Mouse (Mus musculus) midbrain, postnatal 0 days (tissue): ENCODE data around the gene Sorcs1. TPM values are rescaled to one million over a fixed set of nuclear protein-coding genes. Genes with fewer than 3 reads are reported as not detected.

Experiments used
- ATAC-seq: fragments of 200-750 bp; cut with Nextera tagmentation; 2 replicates; pipeline ENCODE4 v1.8.0; 2017; ENCODE audit warnings: moderate number of reproducible peaks, mild to moderate bottlenecking, moderate TSS enrichment, moderate library complexity; ENCODE audit not compliant: low FRiP score
- DNase-seq: peaks from one replicate; pipeline ENCODE4 v3.0.0-alpha.2; 2015; ENCODE audit warnings: low spot score
- H3K27ac ChIP-seq: fragments of 300-500 bp; sonication (generic); 2 replicates; pipeline ENCODE4 v1.5.1; 2014; ENCODE audit warnings: low read depth, mild to moderate bottlenecking, low read length, mixed read lengths
- H3K27me3 ChIP-seq: fragments of 300-500 bp; sonication (generic); 2 replicates; pipeline ENCODE4 v1.6.1; 2014; ENCODE audit warnings: low read length, control low read depth, mixed read lengths; ENCODE audit not compliant: insufficient read depth
- H3K36me3 ChIP-seq: fragments of 300-500 bp; sonication (generic); 2 replicates; pipeline ENCODE4 v1.6.1; 2014; ENCODE audit warnings: low read length, control low read depth, mixed read lengths; ENCODE audit not compliant: insufficient read depth
- H3K4me1 ChIP-seq: fragments of 300-500 bp; sonication (generic); 2 replicates; pipeline ENCODE4 v1.6.1; 2014; ENCODE audit warnings: mild to moderate bottlenecking, control low read depth, antibody characterized with exemption, low read length, mixed read lengths; ENCODE audit not compliant: insufficient read depth
- H3K4me2 ChIP-seq: fragments of 300-500 bp; sonication (generic); 2 replicates; pipeline ENCODE4 v1.6.1; 2014; ENCODE audit warnings: low read depth, mild to moderate bottlenecking, low read length, mixed read lengths; ENCODE audit not compliant: poor library complexity, severe bottlenecking
- H3K4me3 ChIP-seq: fragments of 300-500 bp; sonication (generic); 2 replicates; pipeline ENCODE4 v1.5.1; 2014; ENCODE audit warnings: low read depth, mild to moderate bottlenecking, low read length, moderate library complexity
- H3K9ac ChIP-seq: fragments of 300-500 bp; sonication (generic); replicated peaks from 2 replicates; pipeline ENCODE4 v1.6.1; 2014; ENCODE audit warnings: mild to moderate bottlenecking, low read length, moderate library complexity, mixed read lengths; ENCODE audit not compliant: poor library complexity, severe bottlenecking
- H3K9me3 ChIP-seq: fragments of 300-500 bp; sonication (generic); 2 replicates; pipeline ENCODE4 v1.6.1; 2016; ENCODE audit warnings: low read length, control low read depth
- CTCF ChIP-seq: IDR thresholded peaks from 2 replicates; pipeline ENCODE4 v1.5.1; 2016; ENCODE audit warnings: antibody characterized with exemption, mild to moderate bottlenecking
- WGBS: fragments of 180-500 bp; shearing (Covaris S2); extraction: QIAGEN DNeasy Blood & Tissue Kit; methylation state at CpG from one replicate; pipeline ENCODE4 v1.1.7; 2014; 5-methylcytosine and 5-hydroxymethylcytosine counted together
- polyA plus RNA-seq: library from polyadenylated mRNA; unstranded; fragments of >200 nt; fragmentation: Nextera tagmentation; extraction: Ambion mirVana; gene quantifications from 2 replicates; pipeline ENCODE4 v1.2.1, GENCODE M21; 2015
- total RNA-seq: library from RNA; depleted of rRNA; stranded (reverse); fragments of >200 nt; gene quantifications from 2 replicates; pipeline ENCODE4 v1.2.3, GENCODE M21; 2014

The Sorcs1 gene
- total and polyA plus RNA-seq, 2 experiments from 2014 or later = 15.0 to 29.2 TPM

DNA sequence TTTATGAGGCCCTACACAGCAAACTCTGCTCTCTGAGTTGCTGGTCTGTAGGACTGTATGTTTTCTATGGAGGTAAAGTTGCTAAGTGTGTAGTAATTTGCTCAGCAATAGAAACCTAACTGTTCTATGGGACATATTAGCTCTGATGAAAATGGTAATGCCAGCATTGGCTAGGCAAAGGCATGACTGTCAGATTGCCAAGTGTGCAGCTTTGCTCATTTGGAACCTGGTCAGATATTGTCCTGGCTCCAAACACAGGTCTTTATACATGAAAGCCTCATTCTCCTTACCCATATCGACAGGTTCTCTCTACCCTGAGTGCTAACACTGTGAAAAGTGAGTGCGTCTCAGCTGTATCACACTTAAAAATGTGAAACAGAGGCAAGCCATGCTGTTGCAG is 280.1 kb downstream of the Sorcs1 start:
- Histone ChIP-seq H3K27me3 (no peaks in the 10 kb centered on the region), H3K4me3 (no peak overlapping the region), H3K9ac (no peak overlapping the region), H3K36me3 (no peaks in the 10 kb centered on the region), H3K9me3 (no peaks in the 10 kb centered on the region), H3K27ac (no peak overlapping the region), H3K4me2 (no peak overlapping the region), H3K4me1 (no peaks in the 10 kb centered on the region)
- WGBS = 74% methylated on average over 2 of the region's 2 CpGs
- TF ChIP-seq CTCF = no peak
- no peak for ATAC-seq
- peak; percentile 44 for DNase-seq

DNA sequence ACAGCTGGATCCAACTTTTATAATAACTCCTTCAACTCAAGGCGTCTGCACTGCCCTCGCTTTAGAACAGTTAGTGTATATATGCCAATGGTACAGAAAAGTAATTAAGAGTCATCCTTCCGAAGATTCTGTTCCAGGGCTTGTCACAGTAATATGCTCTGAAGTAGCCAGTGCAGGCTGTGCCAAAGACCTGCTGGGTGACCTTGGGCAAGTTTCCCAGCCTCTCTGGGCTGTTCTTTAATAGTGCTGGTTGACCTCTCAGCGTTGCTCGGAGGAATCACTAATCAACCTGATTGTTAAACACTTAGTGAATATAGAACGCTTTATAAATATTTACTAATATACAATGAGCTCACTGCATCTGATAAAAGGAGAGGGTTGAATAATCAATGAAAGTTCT is 282.7 kb downstream of the Sorcs1 start:
- no peak overlapping the region for H3K4me2 ChIP-seq
- ATAC-seq (no peak), DNase-seq (peak; percentile 27)
- H3K9me3 ChIP-seq = no peaks in the 10 kb centered on the region
- H3K4me1 ChIP-seq = no peaks in the 10 kb centered on the region
- TF ChIP-seq CTCF = no peak
- no peaks in the 10 kb centered on the region for H3K27me3 ChIP-seq
- no peak overlapping the region for H3K27ac ChIP-seq
- no peak overlapping the region for H3K9ac ChIP-seq
- no peaks in the 10 kb centered on the region for H3K36me3 ChIP-seq
- 86% methylated on average over 6 of the region's 6 CpGs for WGBS
- no peak overlapping the region for H3K4me3 ChIP-seq

DNA sequence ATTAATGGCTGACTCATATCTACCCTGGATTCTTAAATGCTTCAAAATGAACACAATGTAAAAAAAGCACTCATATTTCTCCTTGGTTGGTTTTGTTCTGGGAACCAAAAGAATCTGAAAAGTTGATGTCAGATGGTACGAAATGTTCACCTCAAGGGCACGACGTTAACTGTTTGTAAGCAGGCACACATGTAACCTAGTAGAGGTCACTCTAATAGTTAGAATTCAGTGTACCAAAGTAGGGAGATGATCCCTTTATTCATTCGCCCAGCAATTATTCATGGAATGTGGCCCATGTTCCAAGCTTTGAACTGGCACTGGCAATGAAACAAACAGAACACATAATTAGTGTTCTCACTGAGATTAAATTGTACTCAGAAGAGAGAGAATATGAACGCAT is 284.3 kb downstream of the Sorcs1 start:
- DNase-seq = no peak
- Histone ChIP-seq H3K4me3 (no peak overlapping the region), H3K9ac (no peak overlapping the region), H3K36me3 (no peaks in the 10 kb centered on the region), H3K9me3 (no peaks in the 10 kb centered on the region), H3K4me2 (no peak overlapping the region), H3K27me3 (no peaks in the 10 kb centered on the region), H3K27ac (no peak overlapping the region), H3K4me1 (no peaks in the 10 kb centered on the region)
- no peak for ATAC-seq
- no peak for TF ChIP-seq CTCF
- WGBS = 78% methylated on average over 5 of the region's 5 CpGs

- H3K4me2 ChIP-seq = no peak overlapping the region
- no peak for TF ChIP-seq CTCF
- no peak for DNase-seq
- WGBS = 64% methylated on average over 9 of the region's 9 CpGs
- peaks cover 5% of the 10 kb centered on the region for H3K9me3 ChIP-seq
- H3K9ac ChIP-seq = no peak overlapping the region
- no peak overlapping the region for H3K4me3 ChIP-seq
- no peak overlapping the region for H3K27ac ChIP-seq
- H3K36me3 ChIP-seq = no peaks in the 10 kb centered on the region
- ATAC-seq = no peak
- no peaks in the 10 kb centered on the region for H3K27me3 ChIP-seq
- H3K4me1 ChIP-seq = no peaks in the 10 kb centered on the region
Observed at GRCm38 (mm10) chr19:50389925-50390552, 288.4 kb downstream of the Sorcs1 start.

DNA sequence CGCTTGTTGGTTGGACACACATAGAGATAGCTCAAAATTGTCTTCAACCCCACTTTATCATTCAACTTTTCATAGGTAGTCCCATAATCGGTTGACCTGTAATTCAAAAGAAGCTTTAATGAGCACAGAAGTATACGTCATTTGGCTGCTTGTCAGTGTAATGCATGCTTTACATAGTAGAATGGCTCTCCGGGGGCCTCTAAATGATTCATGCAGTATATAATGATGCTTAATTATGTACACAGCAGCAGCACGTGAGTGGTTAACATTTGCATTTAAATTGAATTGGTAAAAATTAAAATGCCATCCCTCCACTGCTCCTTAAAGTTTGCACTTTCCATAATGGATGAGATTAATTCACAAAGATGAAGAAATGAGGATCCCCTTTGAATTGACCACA is 299.5 kb downstream of the Sorcs1 start:
- DNase-seq = no peak
- Histone ChIP-seq H3K4me1 (no peaks in the 10 kb centered on the region), H3K4me2 (no peak overlapping the region), H3K4me3 (no peak overlapping the region), H3K9me3 (no peaks in the 10 kb centered on the region), H3K36me3 (no peaks in the 10 kb centered on the region), H3K27ac (no peak overlapping the region), H3K9ac (no peak overlapping the region), H3K27me3 (no peaks in the 10 kb centered on the region; the same call in 1 of the 2 replicates)
- WGBS = 63% methylated on average over 5 of the region's 5 CpGs
- TF ChIP-seq CTCF = no peak
- ATAC-seq = no peak

- no peaks in the 10 kb centered on the region for H3K36me3 ChIP-seq
- ATAC-seq (no peak), DNase-seq (peak; percentile 61)
- H3K4me1 ChIP-seq = no peaks in the 10 kb centered on the region
- TF ChIP-seq CTCF = no peak
- no peaks in the 10 kb centered on the region for H3K9me3 ChIP-seq
- H3K9ac ChIP-seq = no peak overlapping the region
- 0 out of 2 replicates have a peak overlapping the region, but pooled peaks have one; percentile 3 for H3K4me3 ChIP-seq
- no peak overlapping the region for H3K27ac ChIP-seq
- WGBS = 40% methylated on average over 10 of the region's 10 CpGs
- peak overlapping the region; percentile 3 for H3K4me2 ChIP-seq
- no peaks in the 10 kb centered on the region; the same call in 1 of the 2 replicates for H3K27me3 ChIP-seq
Observed at GRCm38 (mm10) chr19:50374751-50375150, 303.7 kb downstream of the Sorcs1 start.
